Mouse (Mus musculus): ENCODE results near the gene Cdx2. TPM values are rescaled to one million over a fixed set of nuclear protein-coding genes. Genes with fewer than 3 reads are reported as not detected.

Gene Cdx2
- polyA plus RNA-seq, 1 experiment from 2014 or later, result not detected

DNA sequence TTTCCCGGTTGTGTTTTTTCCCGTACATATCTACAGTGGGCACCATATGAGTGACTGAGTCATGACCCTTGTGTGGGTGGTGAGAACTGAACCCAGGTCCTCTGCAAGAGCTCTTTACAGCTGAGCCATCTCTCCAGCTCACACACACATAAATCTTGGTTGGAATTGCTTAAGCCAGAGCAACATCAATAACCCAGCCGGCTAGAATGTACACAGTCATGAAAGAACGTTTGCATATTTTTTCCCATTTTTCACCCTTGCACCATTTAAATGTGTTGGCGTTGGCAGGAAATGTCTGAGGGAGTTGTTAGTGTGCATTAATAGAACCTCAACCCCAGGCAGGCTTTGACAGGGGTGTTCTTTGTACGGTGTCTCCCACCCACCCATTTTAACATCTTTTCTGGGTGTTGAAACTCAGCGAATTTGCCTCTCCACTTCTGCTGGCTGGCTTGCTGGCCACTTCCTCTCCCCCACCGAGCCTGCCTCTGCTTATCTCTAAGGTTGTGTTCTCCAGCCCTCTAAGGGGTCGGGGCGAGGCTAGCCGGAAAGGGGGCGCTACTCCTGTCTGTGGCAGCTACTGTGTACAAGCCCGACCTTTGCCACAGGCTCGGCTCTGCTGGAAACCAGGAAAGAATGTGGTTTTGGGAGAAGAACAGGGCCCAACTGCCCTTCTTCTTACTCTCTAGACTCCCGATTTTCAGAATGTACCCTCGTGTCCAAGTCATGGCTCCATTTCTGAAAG lies 15.1 kb downstream of the Cdx2 start:
- 38% methylated on average over 16 of the region's 16 CpGs for WGBS
- Histone ChIP-seq H3K4me3 (ENCODE audit: low read depth, low read length) (no peak overlapping the region), H3K9ac (ENCODE audit: low read length) (no peak overlapping the region), H3K9me3 (ENCODE audit: control insufficient read depth, low read length) (no peaks in the 10 kb centered on the region), H3K27ac (replicated peaks; ENCODE audit: low read depth, low read length) (no peak overlapping the region), H3K4me1 (ENCODE audit: control insufficient read depth, insufficient read depth, low read length) (no peaks in the 10 kb centered on the region), H3K27me3 (ENCODE audit: control insufficient read depth, insufficient read depth, low read length) (peaks cover 30% of the 10 kb centered on the region), H3K36me3 (ENCODE audit: control insufficient read depth, insufficient read depth, low read length) (no peaks in the 10 kb centered on the region), H3K4me2 (ENCODE audit: low read depth, severe bottlenecking) (no peak overlapping the region)
- peak; percentile 21 for DNase-seq (ENCODE audit: low spot score)
- no peak for ATAC-seq (ENCODE audit: insufficient number of reproducible peaks, low FRiP score, low TSS enrichment, low read depth)

- H3K4me3 ChIP-seq (ENCODE audit: low read depth, low read length), result no peak overlapping the region
- no peaks in the 10 kb centered on the region for H3K36me3 ChIP-seq (ENCODE audit: control insufficient read depth, insufficient read depth, low read length)
- peaks cover 16% of the 10 kb centered on the region for H3K27me3 ChIP-seq (ENCODE audit: control insufficient read depth, insufficient read depth, low read length)
- H3K9ac ChIP-seq (ENCODE audit: low read length), result no peak overlapping the region
- 73% methylated on average over 4 of the region's 4 CpGs for WGBS
- ATAC-seq (ENCODE audit: insufficient number of reproducible peaks, low FRiP score, low TSS enrichment, low read depth) (no peak), DNase-seq (ENCODE audit: low spot score) (no peak)
- no peak overlapping the region for H3K4me2 ChIP-seq (ENCODE audit: low read depth, severe bottlenecking)
- no peak overlapping the region for H3K27ac ChIP-seq (replicated peaks; ENCODE audit: low read depth, low read length)
- H3K9me3 ChIP-seq (ENCODE audit: control insufficient read depth, low read length), result no peaks in the 10 kb centered on the region
- H3K4me1 ChIP-seq (ENCODE audit: control insufficient read depth, insufficient read depth, low read length), result no peaks in the 10 kb centered on the region
Measured at GRCm38 (mm10) chr5:147284365-147284764, 22.7 kb downstream of the Cdx2 start.

- DNase-seq (ENCODE audit: low spot score), result peak; percentile 30
- 0% methylated on average over 13 of the region's 13 CpGs for WGBS
- ATAC-seq (ENCODE audit: insufficient number of reproducible peaks, low FRiP score, low TSS enrichment, low read depth), result no peak
- H3K4me3 ChIP-seq (ENCODE audit: low read depth, low read length), result no peak overlapping the region
- peaks cover 73% of the 10 kb centered on the region for H3K27me3 ChIP-seq (ENCODE audit: control insufficient read depth, insufficient read depth, low read length)
- H3K36me3 ChIP-seq (ENCODE audit: control insufficient read depth, insufficient read depth, low read length), result no peaks in the 10 kb centered on the region
- H3K4me1 ChIP-seq (ENCODE audit: control insufficient read depth, insufficient read depth, low read length), result no peaks in the 10 kb centered on the region
- no peak overlapping the region for H3K9ac ChIP-seq (ENCODE audit: low read length)
- H3K9me3 ChIP-seq (ENCODE audit: control insufficient read depth, low read length), result no peaks in the 10 kb centered on the region
- no peak overlapping the region; the same call in 1 of the 2 replicates for H3K4me2 ChIP-seq (ENCODE audit: low read depth, severe bottlenecking)
- H3K27ac ChIP-seq (replicated peaks; ENCODE audit: low read depth, low read length), result no peak overlapping the region
Measured at GRCm38 (mm10) chr5:147277547-147277925, 29.5 kb downstream of the Cdx2 start.

DNA sequence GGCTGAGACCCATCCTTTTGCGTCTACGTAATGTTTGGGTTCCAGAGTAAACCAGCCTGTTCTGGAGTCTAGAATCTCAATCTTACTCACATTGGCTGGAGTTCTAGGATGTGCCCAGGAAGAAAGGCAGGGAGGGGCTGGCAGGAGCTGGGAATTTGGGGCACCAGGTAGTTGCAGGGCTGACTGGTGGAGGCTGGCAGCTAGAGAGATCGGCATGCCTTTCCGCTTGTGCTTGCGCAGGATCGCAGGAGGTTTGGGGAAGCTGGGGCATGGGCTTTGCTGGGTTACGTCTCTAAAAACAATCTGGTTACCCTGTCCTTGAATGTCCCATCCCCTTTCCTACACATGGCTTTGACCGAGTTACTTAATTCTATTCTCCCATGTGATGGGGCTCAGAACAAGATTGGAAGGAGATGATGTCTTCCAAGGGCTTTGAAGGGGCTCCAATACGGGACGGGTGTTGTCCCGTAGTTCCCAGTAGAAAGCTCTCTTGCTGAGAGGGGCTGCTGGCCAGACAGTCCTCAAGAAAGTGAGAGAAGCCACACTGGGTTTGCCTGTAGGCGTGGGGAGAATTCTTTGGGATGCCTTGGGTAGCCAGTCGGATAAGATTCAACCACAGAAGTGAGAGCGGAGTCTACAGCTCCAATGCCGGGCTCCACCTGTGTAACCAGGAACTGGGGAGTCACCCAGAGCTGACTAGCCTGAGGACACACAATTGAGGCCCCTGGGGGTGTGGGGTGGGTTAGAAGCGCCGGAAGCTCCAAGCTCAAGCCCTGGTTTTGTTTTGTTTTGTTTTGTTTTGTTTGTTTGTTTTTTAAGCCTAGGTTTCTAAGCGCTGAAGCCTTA lies 30.1 kb downstream of the Cdx2 start:
- Histone ChIP-seq H3K4me2 (ENCODE audit: low read depth, severe bottlenecking) (no peak overlapping the region), H3K27ac (replicated peaks; ENCODE audit: low read depth, low read length) (no peak overlapping the region), H3K4me3 (ENCODE audit: low read depth, low read length) (no peak overlapping the region), H3K4me1 (ENCODE audit: control insufficient read depth, insufficient read depth, low read length) (no peaks in the 10 kb centered on the region), H3K9me3 (ENCODE audit: control insufficient read depth, low read length) (no peaks in the 10 kb centered on the region), H3K27me3 (ENCODE audit: control insufficient read depth, insufficient read depth, low read length) (peaks cover 79% of the 10 kb centered on the region), H3K9ac (ENCODE audit: low read length) (no peak overlapping the region), H3K36me3 (ENCODE audit: control insufficient read depth, insufficient read depth, low read length) (no peaks in the 10 kb centered on the region)
- no peak for ATAC-seq (ENCODE audit: insufficient number of reproducible peaks, low FRiP score, low TSS enrichment, low read depth)
- whole genome bisulfite sequencing, result 2% methylated on average over 18 of the region's 18 CpGs
- peak; percentile 41 for DNase-seq (ENCODE audit: low spot score)

DNA sequence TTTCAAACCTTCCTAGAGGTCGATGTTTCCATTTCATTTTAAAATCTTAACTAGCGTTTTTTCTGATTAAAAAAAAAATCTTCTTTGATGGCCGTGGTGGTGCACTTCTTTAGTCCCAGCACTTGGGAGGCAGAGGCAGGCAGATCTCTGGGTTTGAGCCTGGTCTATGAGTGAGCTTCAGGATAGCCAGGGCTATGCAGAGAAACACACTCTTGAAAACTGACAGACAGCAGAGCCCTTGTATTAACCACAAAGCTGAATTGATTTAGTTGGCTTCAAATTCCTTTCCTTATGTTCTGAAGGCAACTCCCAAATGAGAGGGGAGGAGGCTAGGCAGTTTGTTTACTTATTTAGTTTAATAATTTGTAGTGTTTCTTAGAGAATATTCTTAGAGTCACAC lies 31.3 kb downstream of the Cdx2 start:
- 12% methylated on average over 3 of the region's 3 CpGs for WGBS
- Histone ChIP-seq H3K4me1 (ENCODE audit: control insufficient read depth, insufficient read depth, low read length) (no peaks in the 10 kb centered on the region), H3K9me3 (ENCODE audit: control insufficient read depth, low read length) (no peaks in the 10 kb centered on the region), H3K36me3 (ENCODE audit: control insufficient read depth, insufficient read depth, low read length) (no peaks in the 10 kb centered on the region), H3K9ac (ENCODE audit: low read length) (no peak overlapping the region), H3K4me2 (ENCODE audit: low read depth, severe bottlenecking) (no peak overlapping the region), H3K4me3 (ENCODE audit: low read depth, low read length) (no peak overlapping the region), H3K27me3 (ENCODE audit: control insufficient read depth, insufficient read depth, low read length) (peaks cover 84% of the 10 kb centered on the region), H3K27ac (replicated peaks; ENCODE audit: low read depth, low read length) (no peak overlapping the region)
- ATAC-seq (ENCODE audit: insufficient number of reproducible peaks, low FRiP score, low TSS enrichment, low read depth) (no peak), DNase-seq (ENCODE audit: low spot score) (no peak)

- no peak overlapping the region for H3K27ac ChIP-seq (replicated peaks; ENCODE audit: low read depth, low read length)
- no peak overlapping the region for H3K4me2 ChIP-seq (ENCODE audit: low read depth, severe bottlenecking)
- WGBS, result 1% methylated on average over 48 of the region's 48 CpGs
- H3K4me3 ChIP-seq (ENCODE audit: low read depth, low read length), result no peak overlapping the region
- H3K4me1 ChIP-seq (ENCODE audit: control insufficient read depth, insufficient read depth, low read length), result peaks cover 2% of the 10 kb centered on the region; the same call in 1 of the 2 replicates
- H3K9ac ChIP-seq (ENCODE audit: low read length), result no peak overlapping the region
- peak; percentile 71 for DNase-seq (ENCODE audit: low spot score)
- H3K36me3 ChIP-seq (ENCODE audit: control insufficient read depth, insufficient read depth, low read length), result no peaks in the 10 kb centered on the region
- ATAC-seq (ENCODE audit: insufficient number of reproducible peaks, low FRiP score, low TSS enrichment, low read depth), result no peak
- peaks cover 89% of the 10 kb centered on the region for H3K27me3 ChIP-seq (ENCODE audit: control insufficient read depth, insufficient read depth, low read length)
- no peaks in the 10 kb centered on the region for H3K9me3 ChIP-seq (ENCODE audit: control insufficient read depth, low read length)
Measured at GRCm38 (mm10) chr5:147274174-147275141, 32.6 kb downstream of the Cdx2 start.

DNA sequence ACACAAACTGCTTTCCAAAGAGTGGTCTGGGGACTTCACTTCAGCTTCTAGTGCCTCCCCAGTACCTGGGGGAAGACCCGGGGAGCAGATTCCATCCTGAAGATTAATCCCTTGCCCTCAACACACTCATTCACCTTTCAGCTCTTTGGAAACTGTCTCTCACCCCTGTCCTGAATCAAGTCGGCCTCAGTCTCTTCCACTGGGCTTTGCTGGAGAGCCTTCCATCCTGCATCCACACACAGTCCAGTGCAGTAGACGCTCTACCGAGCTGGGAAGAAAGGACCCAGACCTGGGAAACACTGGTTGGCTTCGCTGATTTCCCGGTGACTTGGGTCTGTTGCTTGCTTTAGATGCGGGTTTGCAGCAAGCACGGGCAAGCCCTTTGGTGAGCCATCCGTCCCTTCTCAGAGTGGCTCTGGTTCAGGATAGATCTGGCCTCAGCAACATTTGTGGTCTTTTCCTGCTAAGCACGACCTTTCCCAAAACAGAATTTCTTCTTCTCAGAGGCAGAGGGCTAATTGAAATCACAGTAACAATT lies 34.2 kb downstream of the Cdx2 start:
- no peak overlapping the region for H3K4me3 ChIP-seq (ENCODE audit: low read depth, low read length)
- H3K36me3 ChIP-seq (ENCODE audit: control insufficient read depth, insufficient read depth, low read length), result no peaks in the 10 kb centered on the region
- H3K4me1 ChIP-seq (ENCODE audit: control insufficient read depth, insufficient read depth, low read length), result peaks cover 2% of the 10 kb centered on the region; the same call in 1 of the 2 replicates
- no peak overlapping the region for H3K9ac ChIP-seq (ENCODE audit: low read length)
- DNase-seq (ENCODE audit: low spot score), result peak; percentile 55
- WGBS, result 1% methylated on average over 10 of the region's 10 CpGs
- no peak overlapping the region for H3K4me2 ChIP-seq (ENCODE audit: low read depth, severe bottlenecking)
- no peak for ATAC-seq (ENCODE audit: insufficient number of reproducible peaks, low FRiP score, low TSS enrichment, low read depth)
- no peak overlapping the region for H3K27ac ChIP-seq (replicated peaks; ENCODE audit: low read depth, low read length)
- no peaks in the 10 kb centered on the region for H3K9me3 ChIP-seq (ENCODE audit: control insufficient read depth, low read length)
- H3K27me3 ChIP-seq (ENCODE audit: control insufficient read depth, insufficient read depth, low read length), result peaks cover 92% of the 10 kb centered on the region
